Mouse (Mus musculus) forebrain, embryonic 12.5 days (tissue): ENCODE results near the gene Ddx20. TPM values are rescaled to one million over a fixed set of nuclear protein-coding genes. Genes with fewer than 3 reads are reported as not detected.
A peak's percentile ranks its signal among the peaks of the same experiment; 100 is the strongest.

Experiments used
- ATAC-seq: fragments of 200-750 bp; cut with Nextera tagmentation; 2 replicates; pipeline ENCODE4 v1.8.0; 2017; ENCODE audit warnings: moderate TSS enrichment; ENCODE audit not compliant: low FRiP score
- H3K27ac ChIP-seq: fragments of 300-500 bp; sonication (generic); 2 replicates; pipeline ENCODE4 v1.5.1; 2016; ENCODE audit warnings: mild to moderate bottlenecking
- H3K27me3 ChIP-seq: fragments of 300-500 bp; sonication (generic); 2 replicates; pipeline ENCODE4 v1.6.1; 2016; ENCODE audit warnings: mild to moderate bottlenecking
- H3K36me3 ChIP-seq: fragments of 300-500 bp; sonication (generic); replicated peaks from 2 replicates; pipeline ENCODE4 v1.6.1; 2016; ENCODE audit warnings: mild to moderate bottlenecking
- H3K4me1 ChIP-seq: fragments of 300-500 bp; sonication (generic); 2 replicates; pipeline ENCODE4 v1.6.1; 2016
- H3K4me2 ChIP-seq: fragments of 300-500 bp; sonication (generic); 2 replicates; pipeline ENCODE4 v1.6.1; 2016; ENCODE audit warnings: mild to moderate bottlenecking, moderate library complexity
- H3K4me3 ChIP-seq: fragments of 300-500 bp; sonication (generic); replicated peaks from 2 replicates; pipeline ENCODE4 v1.5.1; 2016; ENCODE audit warnings: mild to moderate bottlenecking
- H3K9ac ChIP-seq: fragments of 300-500 bp; sonication (generic); 2 replicates; pipeline ENCODE4 v1.6.1; 2016; ENCODE audit warnings: mild to moderate bottlenecking
- H3K9me3 ChIP-seq: fragments of 300-500 bp; sonication (generic); 2 replicates; pipeline ENCODE4 v1.6.1; 2016
- WGBS: fragments of 180-500 bp; shearing (Covaris S2); methylation state at CpG from one replicate; pipeline ENCODE4 v1.1.7; 2016; 5-methylcytosine and 5-hydroxymethylcytosine counted together
- polyA plus RNA-seq: library from polyadenylated mRNA; unstranded; fragments of >200 nt; fragmentation: Nextera tagmentation; extraction: Ambion mirVana; gene quantifications from 2 replicates; pipeline ENCODE4 v1.2.1, GENCODE M21; 2016

Gene Ddx20
- polyA plus RNA-seq: 43.4 and 44.3 TPM in 2 replicates

- WGBS: under 1% methylated on average over 72 of the region's 72 CpGs
- Histone ChIP-seq H3K27ac (peak within 1 kb of the TSS; percentile 78), H3K4me3 (peak within 1 kb of the TSS; percentile 94), H3K9ac (peak within 1 kb of the TSS; percentile 94), H3K4me2 (peak within 1 kb of the TSS; percentile 68), H3K9me3 (no peaks in the 10 kb centered on the region), H3K4me1 (peaks cover 9% of the 10 kb centered on the region), H3K36me3 (peaks cover 24% of the 10 kb centered on the region), H3K27me3 (no peaks in the 10 kb centered on the region)
- peak; percentile 95 for ATAC-seq
Observed at GRCm38 (mm10) chr3:105687324-105688060, at the start of gene Ddx20. Gene Ddx20, minus strand, starts transcription at chr3:105687574.

- Histone ChIP-seq H3K9me3 (no peaks in the 10 kb centered on the region), H3K27ac (no peak overlapping the region), H3K4me3 (no peak overlapping the region), H3K9ac (no peak overlapping the region), H3K4me1 (no peaks in the 10 kb centered on the region), H3K27me3 (no peaks in the 10 kb centered on the region), H3K4me2 (no peak overlapping the region), H3K36me3 (peaks cover 14% of the 10 kb centered on the region)
- no peak for ATAC-seq
- WGBS: 93% methylated on average over 7 of the region's 7 CpGs
Observed at GRCm38 (mm10) chr3:105737070-105737469, 49.7 kb upstream of the Ddx20 start.

GRCm38 (mm10) chr3:105736148-105736547 lies 48.8 kb upstream of the Ddx20 start:
- peaks cover 16% of the 10 kb centered on the region for H3K36me3 ChIP-seq
- no peaks in the 10 kb centered on the region for H3K27me3 ChIP-seq
- H3K4me1 ChIP-seq: no peaks in the 10 kb centered on the region
- no peak for ATAC-seq
- H3K9ac ChIP-seq: no peak overlapping the region
- no peak overlapping the region for H3K4me3 ChIP-seq
- WGBS: 79% methylated on average over 1 of the region's 1 CpGs
- H3K9me3 ChIP-seq: no peaks in the 10 kb centered on the region
- H3K27ac ChIP-seq: no peak overlapping the region
- H3K4me2 ChIP-seq: no peak overlapping the region

- Histone ChIP-seq H3K4me3 (no peak overlapping the region), H3K4me1 (no peaks in the 10 kb centered on the region), H3K36me3 (peaks cover 23% of the 10 kb centered on the region), H3K9me3 (no peaks in the 10 kb centered on the region), H3K4me2 (no peak overlapping the region), H3K9ac (no peak overlapping the region), H3K27me3 (no peaks in the 10 kb centered on the region), H3K27ac (no peak overlapping the region)
- no peak for ATAC-seq
Observed at GRCm38 (mm10) chr3:105735285-105735684, 47.9 kb upstream of the Ddx20 start.

- no peak for ATAC-seq
- Histone ChIP-seq H3K4me3 (no peak overlapping the region), H3K36me3 (peaks cover 24% of the 10 kb centered on the region), H3K27me3 (no peaks in the 10 kb centered on the region), H3K9me3 (no peaks in the 10 kb centered on the region), H3K4me2 (no peak overlapping the region), H3K27ac (no peak overlapping the region), H3K9ac (no peak overlapping the region), H3K4me1 (no peaks in the 10 kb centered on the region)
- WGBS: 88% methylated on average over 4 of the region's 4 CpGs
Observed at GRCm38 (mm10) chr3:105733538-105733937, 46.2 kb upstream of the Ddx20 start.

- no peak overlapping the region for H3K4me3 ChIP-seq
- peaks cover 21% of the 10 kb centered on the region for H3K36me3 ChIP-seq
- no peaks in the 10 kb centered on the region for H3K27me3 ChIP-seq
- H3K4me2 ChIP-seq: no peak overlapping the region
- H3K9me3 ChIP-seq: no peaks in the 10 kb centered on the region
- WGBS: 87% methylated on average over 4 of the region's 4 CpGs
- no peak overlapping the region for H3K27ac ChIP-seq
- ATAC-seq: no peak
- no peak overlapping the region for H3K9ac ChIP-seq
- H3K4me1 ChIP-seq: no peaks in the 10 kb centered on the region
Observed at GRCm38 (mm10) chr3:105732360-105732759, 45.0 kb upstream of the Ddx20 start.

- Histone ChIP-seq H3K9me3 (no peaks in the 10 kb centered on the region), H3K4me3 (no peak overlapping the region), H3K36me3 (peaks cover 7% of the 10 kb centered on the region; the same call in 1 of the 2 replicates), H3K4me2 (no peak overlapping the region), H3K9ac (no peak overlapping the region), H3K27ac (no peak overlapping the region), H3K4me1 (no peaks in the 10 kb centered on the region), H3K27me3 (no peaks in the 10 kb centered on the region)
- 5% methylated on average over 1 of the region's 1 CpGs for WGBS
- no peak for ATAC-seq
Observed at GRCm38 (mm10) chr3:105726037-105726436, 38.7 kb upstream of the Ddx20 start.

GRCm38 (mm10) chr3:105722510-105722909 lies 35.1 kb upstream of the Ddx20 start:
- Histone ChIP-seq H3K27ac (no peak overlapping the region), H3K27me3 (no peaks in the 10 kb centered on the region), H3K4me1 (peaks cover 11% of the 10 kb centered on the region), H3K4me3 (no peak overlapping the region), H3K9ac (no peak overlapping the region), H3K9me3 (no peaks in the 10 kb centered on the region), H3K36me3 (no peaks in the 10 kb centered on the region; the same call in 1 of the 2 replicates), H3K4me2 (no peak overlapping the region)
- WGBS: 84% methylated on average over 3 of the region's 3 CpGs
- no peak for ATAC-seq

GRCm38 (mm10) chr3:105721681-105722201 lies 34.4 kb upstream of the Ddx20 start:
- no peak overlapping the region for H3K9ac ChIP-seq
- no peak overlapping the region for H3K4me3 ChIP-seq
- 69% methylated on average over 2 of the region's 2 CpGs for WGBS
- peaks cover 11% of the 10 kb centered on the region for H3K4me1 ChIP-seq
- no peaks in the 10 kb centered on the region for H3K36me3 ChIP-seq
- H3K27me3 ChIP-seq: no peaks in the 10 kb centered on the region
- no peak overlapping the region for H3K4me2 ChIP-seq
- H3K27ac ChIP-seq: no peak overlapping the region
- ATAC-seq: no peak
- H3K9me3 ChIP-seq: no peaks in the 10 kb centered on the region

GRCm38 (mm10) chr3:105720514-105720913 lies 33.1 kb upstream of the Ddx20 start:
- WGBS: 85% methylated on average over 4 of the region's 4 CpGs
- no peak overlapping the region for H3K27ac ChIP-seq
- no peak overlapping the region for H3K4me3 ChIP-seq
- no peak overlapping the region for H3K9ac ChIP-seq
- H3K27me3 ChIP-seq: no peaks in the 10 kb centered on the region
- H3K4me2 ChIP-seq: no peak overlapping the region
- peaks cover 11% of the 10 kb centered on the region for H3K4me1 ChIP-seq
- no peaks in the 10 kb centered on the region for H3K36me3 ChIP-seq
- no peaks in the 10 kb centered on the region for H3K9me3 ChIP-seq
- ATAC-seq: no peak

GRCm38 (mm10) chr3:105719979-105720378 lies 32.6 kb upstream of the Ddx20 start:
- no peak for ATAC-seq
- H3K27ac ChIP-seq: no peak overlapping the region
- 69% methylated on average over 4 of the region's 4 CpGs for WGBS
- H3K4me1 ChIP-seq: peaks cover 11% of the 10 kb centered on the region
- H3K9me3 ChIP-seq: no peaks in the 10 kb centered on the region
- H3K9ac ChIP-seq: no peak overlapping the region
- H3K36me3 ChIP-seq: no peaks in the 10 kb centered on the region
- H3K4me2 ChIP-seq: no peak overlapping the region
- no peak overlapping the region for H3K4me3 ChIP-seq
- no peaks in the 10 kb centered on the region for H3K27me3 ChIP-seq

- Histone ChIP-seq H3K36me3 (no peaks in the 10 kb centered on the region), H3K4me1 (peaks cover 20% of the 10 kb centered on the region), H3K4me3 (no peak overlapping the region), H3K9me3 (no peaks in the 10 kb centered on the region), H3K27ac (no peak overlapping the region), H3K9ac (no peak overlapping the region), H3K27me3 (no peaks in the 10 kb centered on the region), H3K4me2 (no peak overlapping the region)
- no peak for ATAC-seq
- WGBS: 68% methylated on average over 4 of the region's 4 CpGs
Observed at GRCm38 (mm10) chr3:105718746-105719145, 31.4 kb upstream of the Ddx20 start.
